Mouse (Mus musculus) kidney, adult 2 months (tissue): ENCODE measurements around the gene Ninj2. TPM values are rescaled to one million over a fixed set of nuclear protein-coding genes. Genes with fewer than 3 reads are reported as not detected.

ENCODE experiments used
- DNase-seq: peaks from one replicate; pipeline ENCODE4 v3.0.0; 2021
- H3K27ac ChIP-seq: fragments of 200-500 bp; 2 replicates; pipeline ENCODE4 v1.5.1; 2012; ENCODE audit warnings: low read depth, low read length, control low read depth, inconsistent platforms; ENCODE audit not compliant: insufficient read depth
- H3K27me3 ChIP-seq: fragments of 200-500 bp; replicated peaks from 2 replicates; pipeline ENCODE4 v1.6.1; 2012; ENCODE audit warnings: mild to moderate bottlenecking, moderate library complexity, low read length, inconsistent platforms; ENCODE audit not compliant: control insufficient read depth, insufficient read depth
- H3K36me3 ChIP-seq: fragments of 200-500 bp; 2 replicates; pipeline ENCODE4 v1.6.1; 2012; ENCODE audit warnings: mild to moderate bottlenecking, moderate library complexity, low read length, inconsistent platforms; ENCODE audit not compliant: control insufficient read depth, insufficient read depth
- H3K4me1 ChIP-seq: fragments of 200-500 bp; 2 replicates; pipeline ENCODE4 v1.6.1; 2011; ENCODE audit warnings: low read length; ENCODE audit not compliant: control insufficient read depth, insufficient read depth
- H3K4me3 ChIP-seq: fragments of 200-500 bp; 2 replicates; pipeline ENCODE4 v1.5.1; 2011; ENCODE audit warnings: mild to moderate bottlenecking, low read depth, low read length, control low read depth; ENCODE audit not compliant: insufficient read depth
- CTCF ChIP-seq: fragments of 200-500 bp; conservative IDR thresholded peaks from 2 replicates; pipeline ENCODE4 v1.5.1; 2011; ENCODE audit warnings: low read depth, mild to moderate bottlenecking, control low read depth, low read length, moderate library complexity, mixed read lengths; ENCODE audit not compliant: insufficient read depth, insufficient read length
- POLR2A ChIP-seq: fragments of 200-500 bp; IDR thresholded peaks from one replicate; pipeline ENCODE4 v1.6.1; 2011; ENCODE audit warnings: low read depth, low read length, control low read depth
- WGBS: fragments of 180-500 bp; shearing (Covaris S2); methylation state at CpG from one replicate; pipeline ENCODE4 v1.1.7; 2018; 5-methylcytosine and 5-hydroxymethylcytosine counted together
- polyA plus RNA-seq: library from polyadenylated mRNA; depleted of rRNA; stranded (reverse); fragments of >200 nt; gene quantifications from 2 replicates; pipeline ENCODE4 v1.2.3, GENCODE M21; 2012

Ninj2 gene
- polyA plus RNA-seq, 1 experiment: not detected

DNA sequence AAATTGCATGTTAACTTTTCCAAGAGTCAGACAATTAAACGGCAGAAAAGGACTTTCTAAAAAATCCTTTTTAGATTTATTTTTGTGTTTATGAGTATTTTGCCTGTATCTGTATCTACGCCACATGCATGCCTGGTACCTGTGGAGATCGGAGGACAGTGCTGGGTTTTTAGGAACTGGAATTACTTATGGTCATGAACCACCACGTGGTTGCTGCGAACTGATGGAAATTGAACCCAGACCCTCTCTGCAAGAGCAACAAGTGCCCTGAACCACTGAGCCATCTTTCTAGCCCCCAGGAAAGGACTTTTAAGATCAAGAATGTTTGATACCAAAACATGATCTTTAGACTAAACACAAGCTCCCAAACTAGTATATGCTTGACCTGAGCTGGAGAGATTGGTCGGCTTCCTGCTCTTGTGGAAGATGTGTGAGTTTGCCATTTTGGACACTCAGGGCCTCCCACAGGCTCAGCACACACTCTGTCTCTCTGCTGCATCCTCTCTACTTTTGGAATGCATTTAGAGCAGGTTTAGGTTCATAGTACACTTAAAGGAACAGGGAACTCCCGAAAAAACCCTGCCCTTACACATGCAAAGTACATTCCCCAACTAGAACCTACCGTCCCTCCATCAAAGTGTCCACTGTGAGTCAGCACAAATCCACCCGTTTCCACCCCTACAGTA is 1.1 kb downstream of the Ninj2 start:
- no peak overlapping the region for H3K27ac ChIP-seq
- TF ChIP-seq CTCF (no peak), POLR2A (no peak)
- no peaks in the 10 kb centered on the region for H3K27me3 ChIP-seq
- DNase-seq: no peak
- WGBS: 83% methylated on average over 9 of the region's 9 CpGs
- no peaks in the 10 kb centered on the region for H3K4me1 ChIP-seq
- H3K36me3 ChIP-seq: no peaks in the 10 kb centered on the region
- H3K4me3 ChIP-seq: no peak overlapping the region

DNA sequence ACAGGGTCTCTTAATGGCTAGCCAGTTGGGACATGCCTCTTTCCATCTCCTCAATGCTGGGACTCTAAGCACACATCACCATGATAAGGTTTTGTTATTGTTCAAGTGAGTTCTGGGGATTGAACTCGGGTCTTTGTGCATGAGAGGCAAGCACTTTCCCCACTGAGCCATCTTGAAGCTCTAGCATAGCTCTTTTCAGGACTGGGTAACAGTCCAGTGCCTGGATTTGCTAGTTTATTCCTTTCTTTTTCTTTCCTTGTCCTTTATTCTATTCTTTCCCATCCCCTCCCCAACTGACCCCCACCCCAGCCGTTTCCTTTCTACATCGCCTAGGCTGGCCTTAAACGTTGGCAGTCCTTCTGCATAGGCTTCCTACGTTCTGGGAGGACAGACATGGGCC is 1.9 kb downstream of the Ninj2 start:
- DNase-seq: no peak
- no peak overlapping the region for H3K27ac ChIP-seq
- H3K27me3 ChIP-seq: no peaks in the 10 kb centered on the region
- no peaks in the 10 kb centered on the region for H3K36me3 ChIP-seq
- no peaks in the 10 kb centered on the region for H3K4me1 ChIP-seq
- no peak for TF ChIP-seq POLR2A
- TF ChIP-seq CTCF: no peak
- 64% methylated on average over 5 of the region's 5 CpGs for WGBS
- H3K4me3 ChIP-seq: no peak overlapping the region

DNA sequence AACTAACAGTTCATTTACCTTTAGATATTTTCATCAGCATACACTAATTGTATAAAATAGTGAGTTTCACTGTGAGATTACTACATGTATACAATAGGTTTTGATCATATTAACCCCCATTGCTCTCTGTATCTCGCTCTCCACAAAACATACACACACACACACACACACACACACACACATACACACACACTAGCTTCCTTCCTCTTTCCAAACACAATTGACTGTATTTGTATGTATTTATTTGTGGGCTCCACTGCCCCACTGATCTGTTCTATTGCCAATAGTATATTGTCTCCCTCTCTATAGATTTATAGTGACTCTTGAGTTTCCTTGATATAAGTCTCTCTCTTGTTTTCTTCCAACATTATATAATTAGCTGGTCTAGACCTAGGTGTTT is 2.4 kb downstream of the Ninj2 start:
- 88% methylated on average over 1 of the region's 1 CpGs for WGBS
- Histone ChIP-seq H3K4me1 (no peaks in the 10 kb centered on the region), H3K36me3 (no peaks in the 10 kb centered on the region), H3K27me3 (no peaks in the 10 kb centered on the region), H3K4me3 (no peak overlapping the region), H3K27ac (no peak overlapping the region)
- TF ChIP-seq CTCF: no peak
- no peak for TF ChIP-seq POLR2A
- no peak for DNase-seq

DNA sequence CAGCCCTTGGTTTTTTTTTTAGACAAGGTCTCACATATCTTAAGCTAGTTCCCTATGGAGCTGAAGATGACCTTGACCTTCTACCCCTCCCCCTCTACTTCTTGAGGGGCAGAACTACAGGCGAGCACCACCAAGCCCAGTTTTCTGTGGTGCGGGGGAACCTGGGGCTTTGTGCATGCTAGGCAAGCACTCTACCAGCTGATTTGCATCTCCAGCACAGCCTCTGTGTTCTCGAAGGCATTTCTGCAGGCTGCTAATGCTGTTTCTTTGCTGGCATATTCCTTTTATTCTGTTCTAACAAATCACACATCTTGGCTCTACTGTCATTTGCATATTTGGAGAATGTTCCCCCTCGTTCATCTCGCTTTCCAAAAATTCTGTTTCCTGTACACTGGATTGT is 6.2 kb downstream of the Ninj2 start:
- DNase-seq: no peak
- WGBS: 73% methylated on average over 5 of the region's 5 CpGs
- H3K4me1 ChIP-seq: no peaks in the 10 kb centered on the region
- no peaks in the 10 kb centered on the region for H3K27me3 ChIP-seq
- no peak overlapping the region for H3K27ac ChIP-seq
- no peaks in the 10 kb centered on the region for H3K36me3 ChIP-seq
- TF ChIP-seq CTCF (no peak), POLR2A (no peak)
- no peak overlapping the region for H3K4me3 ChIP-seq

DNA sequence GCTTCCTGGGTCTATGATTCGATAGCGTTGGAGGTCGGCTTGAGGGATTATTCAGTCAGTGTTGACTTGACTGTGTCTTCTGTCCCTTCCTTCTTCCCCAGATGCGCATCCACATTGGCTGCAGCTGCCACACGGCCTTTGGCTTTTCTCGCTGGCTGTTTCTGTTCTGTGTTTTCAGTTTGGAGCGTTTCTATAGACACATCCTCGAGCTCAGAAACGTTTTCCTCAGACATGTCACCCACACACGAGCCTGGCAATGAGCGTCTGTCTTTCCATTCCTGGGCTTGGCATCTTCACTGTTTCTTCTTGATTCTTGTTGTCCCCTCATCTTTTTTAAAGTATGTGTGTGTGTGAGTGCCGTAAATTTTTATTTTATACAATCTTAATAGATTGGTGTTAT is 8.1 kb downstream of the Ninj2 start:
- no peaks in the 10 kb centered on the region for H3K4me1 ChIP-seq
- no peak overlapping the region for H3K27ac ChIP-seq
- H3K27me3 ChIP-seq: no peaks in the 10 kb centered on the region
- DNase-seq: no peak
- H3K4me3 ChIP-seq: no peak overlapping the region
- TF ChIP-seq POLR2A: no peak
- TF ChIP-seq CTCF: no peak
- H3K36me3 ChIP-seq: no peaks in the 10 kb centered on the region
- WGBS: 86% methylated on average over 12 of the region's 12 CpGs

DNA sequence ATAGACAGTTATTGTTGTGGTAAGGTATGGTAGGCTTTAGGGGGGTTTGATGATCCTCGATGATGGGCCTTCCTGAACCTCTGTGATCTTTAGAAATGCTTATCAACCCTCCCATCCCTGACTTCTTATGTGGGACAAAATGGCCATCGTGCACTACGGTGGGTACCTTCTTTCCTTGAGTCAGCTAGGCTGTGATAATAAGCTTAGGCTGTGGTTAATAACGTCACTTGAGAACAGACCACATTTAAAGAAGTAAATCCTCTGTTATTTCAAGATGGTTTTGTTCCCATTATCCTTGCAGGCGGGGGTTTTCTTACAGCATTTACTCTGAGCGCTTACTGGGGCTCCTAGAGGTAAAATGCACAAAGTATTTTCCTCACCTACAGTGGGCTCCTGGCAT is 8.8 kb downstream of the Ninj2 start:
- H3K27me3 ChIP-seq: no peaks in the 10 kb centered on the region
- H3K4me1 ChIP-seq: no peaks in the 10 kb centered on the region
- no peaks in the 10 kb centered on the region for H3K36me3 ChIP-seq
- no peak overlapping the region for H3K4me3 ChIP-seq
- WGBS: 94% methylated on average over 6 of the region's 6 CpGs
- no peak for DNase-seq
- TF ChIP-seq POLR2A (no peak), CTCF (no peak)
- no peak overlapping the region for H3K27ac ChIP-seq

DNA sequence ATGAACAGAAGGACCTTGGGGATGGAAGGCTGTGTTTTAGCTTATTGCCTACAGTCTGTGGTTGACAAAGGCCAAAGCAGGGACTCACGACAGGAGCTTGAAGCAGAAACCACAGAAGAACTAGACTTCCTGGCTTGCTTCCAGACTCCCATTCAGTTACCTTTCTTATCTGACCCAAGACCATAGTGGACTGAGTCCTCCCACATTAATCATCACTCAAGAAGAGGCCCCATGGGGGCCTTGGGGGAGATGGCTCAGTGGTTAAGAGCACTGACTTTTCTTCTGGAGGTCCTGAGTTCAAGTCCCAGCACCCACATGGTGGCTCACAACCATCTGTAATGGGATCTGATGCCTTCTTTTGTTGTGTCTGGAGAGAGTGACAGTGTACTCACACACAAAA is 10.0 kb downstream of the Ninj2 start:
- 26% methylated on average over 1 of the region's 1 CpGs for WGBS
- H3K4me3 ChIP-seq: no peak overlapping the region
- H3K36me3 ChIP-seq: no peaks in the 10 kb centered on the region
- H3K27me3 ChIP-seq: no peaks in the 10 kb centered on the region
- no peak overlapping the region for H3K27ac ChIP-seq
- no peaks in the 10 kb centered on the region for H3K4me1 ChIP-seq
- no peak for DNase-seq
- TF ChIP-seq POLR2A (no peak), CTCF (no peak)

DNA sequence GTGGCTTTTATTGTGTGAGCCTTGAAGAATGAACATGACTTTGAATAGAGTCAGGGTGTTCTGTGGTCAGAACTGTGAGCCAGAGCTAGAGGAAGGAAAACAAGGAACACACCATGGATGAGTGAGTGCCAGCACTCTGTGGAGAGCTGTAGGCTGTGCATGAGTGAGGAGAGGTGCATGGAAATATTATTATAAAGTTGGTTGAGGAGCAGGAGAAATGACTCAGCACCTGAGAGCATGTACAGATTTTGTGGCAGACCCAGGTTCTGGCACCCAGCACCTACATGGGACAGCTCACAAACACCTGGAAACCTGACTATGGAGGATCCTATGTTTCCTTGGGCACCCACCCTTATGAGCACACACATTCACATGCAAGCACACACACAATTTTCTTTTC is 11.9 kb downstream of the Ninj2 start:
- H3K36me3 ChIP-seq: no peaks in the 10 kb centered on the region
- no peak for DNase-seq
- no peak overlapping the region for H3K4me3 ChIP-seq
- no peaks in the 10 kb centered on the region for H3K27me3 ChIP-seq
- no peak overlapping the region for H3K27ac ChIP-seq
- 0 out of 2 replicates have a peak, but pooled peaks cover 2% of the 10 kb centered on the region for H3K4me1 ChIP-seq
- no peak for TF ChIP-seq POLR2A
- no peak for TF ChIP-seq CTCF
